Mouse (Mus musculus): Measurements from ENCODE around the gene Fstl4. TPM values are rescaled to one million over a fixed set of nuclear protein-coding genes. Genes with fewer than 3 reads are reported as not detected.

The Fstl4 gene
- polyA plus RNA-seq, 1 experiment from 2014 or later: 0.06 TPM

GRCm38 (mm10) chr11:53119966-53120365 lies 355.5 kb downstream of the Fstl4 start:
- no peaks in the 10 kb centered on the region for H3K9me3 ChIP-seq (replicated peaks)
- no peak for DNase-seq
- H3K4me1 ChIP-seq (replicated peaks): no peaks in the 10 kb centered on the region
- no peak overlapping the region for H3K27ac ChIP-seq
- no peak overlapping the region for H3K4me2 ChIP-seq
- no peak overlapping the region for H3K9ac ChIP-seq
- no peak overlapping the region for H3K4me3 ChIP-seq (replicated peaks)
- no peaks in the 10 kb centered on the region for H3K36me3 ChIP-seq
- no peak for ATAC-seq (ENCODE audit: low read depth)
- 59% methylated on average over 5 of the region's 5 CpGs for WGBS (ENCODE audit: insufficient replicate concordance)
- no peaks in the 10 kb centered on the region for H3K27me3 ChIP-seq

DNA sequence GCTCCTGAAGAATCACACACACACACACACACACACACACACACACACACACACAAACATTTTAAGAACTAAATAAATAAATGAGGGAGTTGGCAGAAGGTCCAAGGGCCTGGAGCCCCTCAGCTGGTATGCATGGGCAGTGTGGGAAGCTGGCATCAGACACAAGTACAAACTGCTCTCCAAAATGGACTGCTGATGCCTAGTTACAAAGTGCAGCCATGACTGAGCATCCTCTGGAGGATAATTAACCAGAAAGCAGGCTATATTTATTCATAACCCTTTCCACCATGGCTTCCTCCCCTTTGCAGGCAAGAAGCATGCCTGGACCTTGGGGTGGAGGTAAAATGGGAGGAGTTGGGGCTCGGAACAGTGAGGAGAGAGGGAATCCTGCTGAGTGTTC lies 356.8 kb downstream of the Fstl4 start:
- no peaks in the 10 kb centered on the region for H3K27me3 ChIP-seq
- ATAC-seq (ENCODE audit: low read depth) (no peak), DNase-seq (no peak)
- H3K4me2 ChIP-seq: no peak overlapping the region
- H3K9ac ChIP-seq: no peak overlapping the region
- H3K4me3 ChIP-seq (replicated peaks): no peak overlapping the region
- 27% methylated on average over 1 of the region's 1 CpGs for WGBS (ENCODE audit: insufficient replicate concordance)
- no peaks in the 10 kb centered on the region for H3K9me3 ChIP-seq (replicated peaks)
- H3K4me1 ChIP-seq (replicated peaks): no peaks in the 10 kb centered on the region
- H3K36me3 ChIP-seq: no peaks in the 10 kb centered on the region
- H3K27ac ChIP-seq: no peak overlapping the region

GRCm38 (mm10) chr11:53124799-53125198 lies 360.4 kb downstream of the Fstl4 start:
- WGBS (ENCODE audit: insufficient replicate concordance): 60% methylated on average over 2 of the region's 2 CpGs
- no peak for ATAC-seq (ENCODE audit: low read depth)

DNA sequence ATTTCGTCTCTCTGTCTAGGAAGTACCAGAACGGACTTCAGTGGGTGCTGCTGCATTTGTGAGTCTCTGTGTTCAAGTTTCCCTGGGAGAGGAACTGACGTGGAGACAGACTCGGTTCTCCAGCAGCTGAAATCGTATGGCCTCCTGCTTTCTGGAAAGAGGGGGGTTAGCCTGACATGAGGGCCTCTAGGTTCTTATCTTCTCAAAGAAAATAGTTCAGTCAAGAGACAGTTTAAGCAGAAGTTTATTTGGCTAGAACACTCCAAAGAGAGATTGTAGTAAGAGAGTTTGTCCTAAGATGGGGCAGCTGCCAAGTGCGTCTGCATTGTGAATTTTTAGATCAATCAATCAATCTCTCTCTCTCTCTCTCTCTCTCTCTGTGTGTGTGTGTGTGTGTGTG lies 362.2 kb downstream of the Fstl4 start:
- Histone ChIP-seq H3K4me3 (replicated peaks) (no peak overlapping the region), H3K9me3 (replicated peaks) (no peaks in the 10 kb centered on the region), H3K9ac (no peak overlapping the region), H3K36me3 (no peaks in the 10 kb centered on the region), H3K27me3 (no peaks in the 10 kb centered on the region), H3K27ac (no peak overlapping the region), H3K4me1 (replicated peaks) (no peaks in the 10 kb centered on the region), H3K4me2 (no peak overlapping the region)
- no peak for ATAC-seq (ENCODE audit: low read depth)
- WGBS (ENCODE audit: insufficient replicate concordance): 42% methylated on average over 6 of the region's 6 CpGs
- DNase-seq: no peak

More at GRCm38 (mm10) chr11:53124799-53125198, 360.4 kb downstream of the Fstl4 start:
- Histone ChIP-seq H3K4me1 (replicated peaks) (no peaks in the 10 kb centered on the region), H3K27ac (no peak overlapping the region), H3K9ac (no peak overlapping the region), H3K27me3 (no peaks in the 10 kb centered on the region), H3K36me3 (no peaks in the 10 kb centered on the region), H3K4me3 (replicated peaks) (no peak overlapping the region), H3K9me3 (replicated peaks) (no peaks in the 10 kb centered on the region), H3K4me2 (no peak overlapping the region)
- no peak for DNase-seq

DNA sequence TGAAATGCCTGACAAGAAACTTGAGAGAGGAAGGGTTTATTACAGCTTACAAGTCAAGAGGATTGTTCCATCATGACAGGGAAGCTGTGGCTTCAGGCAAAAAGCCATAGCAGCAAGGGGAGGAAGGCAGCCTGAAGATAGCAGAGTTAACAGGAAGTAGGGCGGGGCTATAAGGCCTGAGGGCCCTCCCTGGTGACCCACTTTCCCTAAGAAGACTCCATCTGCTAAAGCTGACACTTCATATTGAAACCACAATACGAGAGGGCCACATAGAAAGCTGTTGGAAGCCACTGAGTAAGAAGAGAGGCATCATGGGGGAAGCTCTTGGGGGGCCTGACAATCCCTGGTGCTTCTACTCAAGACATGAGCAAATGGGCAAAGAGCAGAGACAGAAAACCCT lies 364.2 kb downstream of the Fstl4 start:
- H3K36me3 ChIP-seq: no peaks in the 10 kb centered on the region
- no peak overlapping the region for H3K9ac ChIP-seq
- no peaks in the 10 kb centered on the region for H3K9me3 ChIP-seq (replicated peaks)
- no peak overlapping the region for H3K4me2 ChIP-seq
- no peaks in the 10 kb centered on the region for H3K27me3 ChIP-seq
- ATAC-seq (ENCODE audit: low read depth) (no peak), DNase-seq (no peak)
- no peaks in the 10 kb centered on the region for H3K4me1 ChIP-seq (replicated peaks)
- H3K27ac ChIP-seq: no peak overlapping the region
- WGBS (ENCODE audit: insufficient replicate concordance): 17% methylated on average over 2 of the region's 2 CpGs
- no peak overlapping the region for H3K4me3 ChIP-seq (replicated peaks)

DNA sequence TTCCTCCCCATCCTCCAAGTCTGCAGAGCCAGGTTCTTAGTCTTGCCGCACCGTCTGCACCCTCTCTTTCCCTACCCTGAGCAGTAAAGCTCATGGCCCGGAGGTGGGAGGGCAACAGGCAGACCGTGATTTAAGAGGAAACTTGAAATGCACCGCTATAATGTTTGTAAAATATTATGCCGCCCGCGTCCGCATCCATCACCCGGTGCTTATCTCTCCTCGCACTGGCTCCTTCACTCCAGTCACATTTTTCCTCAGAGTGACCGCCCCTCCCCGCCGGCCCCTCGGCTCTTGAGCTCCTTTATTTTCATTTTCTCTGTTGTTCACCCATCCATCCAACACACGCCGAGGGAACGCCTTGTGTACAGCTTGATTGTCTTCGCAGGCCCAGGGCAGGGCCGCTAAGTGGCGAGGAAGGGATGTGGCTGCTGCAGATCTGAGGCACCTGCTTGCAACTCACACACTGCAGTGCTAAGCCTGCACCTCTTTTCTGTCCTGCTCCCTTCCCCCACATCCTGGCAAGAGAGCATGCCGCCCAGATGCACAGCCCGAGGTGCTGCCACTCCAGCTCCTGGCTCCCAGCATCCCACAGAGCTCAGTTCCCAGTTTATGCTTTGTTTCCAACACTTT lies 368.1 kb downstream of the Fstl4 start:
- no peaks in the 10 kb centered on the region for H3K9me3 ChIP-seq (replicated peaks)
- no peak for DNase-seq
- H3K9ac ChIP-seq: no peak overlapping the region
- H3K4me3 ChIP-seq (replicated peaks): no peak overlapping the region
- no peak for ATAC-seq (ENCODE audit: low read depth)
- H3K4me2 ChIP-seq: no peak overlapping the region
- no peaks in the 10 kb centered on the region for H3K36me3 ChIP-seq
- no peak overlapping the region for H3K27ac ChIP-seq
- 62% methylated on average over 23 of the region's 23 CpGs for WGBS (ENCODE audit: insufficient replicate concordance)
- H3K27me3 ChIP-seq: no peaks in the 10 kb centered on the region
- H3K4me1 ChIP-seq (replicated peaks): no peaks in the 10 kb centered on the region

- Histone ChIP-seq H3K36me3 (no peaks in the 10 kb centered on the region), H3K9ac (no peak overlapping the region), H3K9me3 (replicated peaks) (no peaks in the 10 kb centered on the region), H3K27me3 (no peaks in the 10 kb centered on the region), H3K4me1 (replicated peaks) (no peaks in the 10 kb centered on the region), H3K27ac (no peak overlapping the region), H3K4me3 (replicated peaks) (no peak overlapping the region), H3K4me2 (no peak overlapping the region)
- DNase-seq (no peak), ATAC-seq (ENCODE audit: low read depth) (no peak)
- WGBS (ENCODE audit: insufficient replicate concordance): 73% methylated on average over 11 of the region's 11 CpGs
Observed at GRCm38 (mm10) chr11:53136371-53136770, 371.9 kb downstream of the Fstl4 start.

- no peak for DNase-seq
- 63% methylated on average over 8 of the region's 8 CpGs for WGBS (ENCODE audit: insufficient replicate concordance)
- Histone ChIP-seq H3K9me3 (replicated peaks) (no peaks in the 10 kb centered on the region), H3K36me3 (no peaks in the 10 kb centered on the region), H3K9ac (no peak overlapping the region), H3K27ac (no peak overlapping the region), H3K4me3 (replicated peaks) (no peak overlapping the region), H3K4me1 (replicated peaks) (no peaks in the 10 kb centered on the region), H3K27me3 (no peaks in the 10 kb centered on the region), H3K4me2 (no peak overlapping the region)
- no peak for ATAC-seq (ENCODE audit: low read depth)
Observed at GRCm38 (mm10) chr11:53137381-53137780, 372.9 kb downstream of the Fstl4 start.

GRCm38 (mm10) chr11:53138212-53138611 lies 373.8 kb downstream of the Fstl4 start:
- no peak for ATAC-seq (ENCODE audit: low read depth)
- no peak overlapping the region for H3K27ac ChIP-seq
- 54% methylated on average over 6 of the region's 6 CpGs for WGBS (ENCODE audit: insufficient replicate concordance)

DNA sequence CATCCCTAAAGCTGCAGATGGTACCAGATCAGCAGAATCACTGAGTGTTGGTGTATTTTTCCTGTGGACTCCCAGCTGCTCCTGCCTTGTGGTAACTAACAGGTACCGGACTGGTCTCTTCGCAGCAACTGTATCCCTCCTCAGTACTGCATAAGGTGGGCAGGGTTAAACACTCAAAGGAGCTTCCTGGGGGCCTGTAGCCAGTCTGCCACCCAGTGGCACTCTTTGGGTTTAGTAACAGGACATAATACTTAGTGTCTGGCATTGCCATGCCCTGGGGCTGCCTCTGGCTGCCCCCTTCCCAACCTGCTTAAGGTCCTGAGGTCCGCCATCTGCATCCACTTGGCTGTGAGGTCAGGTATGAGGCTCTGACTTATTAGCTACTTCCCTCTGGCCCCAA lies 375.2 kb downstream of the Fstl4 start:
- H3K36me3 ChIP-seq: no peaks in the 10 kb centered on the region
- H3K9ac ChIP-seq: no peak overlapping the region
- no peak overlapping the region for H3K4me2 ChIP-seq
- DNase-seq: no peak
- no peaks in the 10 kb centered on the region for H3K27me3 ChIP-seq
- no peaks in the 10 kb centered on the region for H3K9me3 ChIP-seq (replicated peaks)
- WGBS (ENCODE audit: insufficient replicate concordance): 71% methylated on average over 3 of the region's 3 CpGs
- H3K4me1 ChIP-seq (replicated peaks): no peaks in the 10 kb centered on the region
- no peak overlapping the region for H3K27ac ChIP-seq
- H3K4me3 ChIP-seq (replicated peaks): no peak overlapping the region
- ATAC-seq (ENCODE audit: low read depth): no peak

More at GRCm38 (mm10) chr11:53138212-53138611, 373.8 kb downstream of the Fstl4 start:
- Histone ChIP-seq H3K27me3 (no peaks in the 10 kb centered on the region), H3K4me2 (no peak overlapping the region), H3K36me3 (no peaks in the 10 kb centered on the region), H3K4me1 (replicated peaks) (no peaks in the 10 kb centered on the region), H3K4me3 (replicated peaks) (no peak overlapping the region), H3K9ac (no peak overlapping the region), H3K9me3 (replicated peaks) (no peaks in the 10 kb centered on the region)
- no peak for DNase-seq

DNA sequence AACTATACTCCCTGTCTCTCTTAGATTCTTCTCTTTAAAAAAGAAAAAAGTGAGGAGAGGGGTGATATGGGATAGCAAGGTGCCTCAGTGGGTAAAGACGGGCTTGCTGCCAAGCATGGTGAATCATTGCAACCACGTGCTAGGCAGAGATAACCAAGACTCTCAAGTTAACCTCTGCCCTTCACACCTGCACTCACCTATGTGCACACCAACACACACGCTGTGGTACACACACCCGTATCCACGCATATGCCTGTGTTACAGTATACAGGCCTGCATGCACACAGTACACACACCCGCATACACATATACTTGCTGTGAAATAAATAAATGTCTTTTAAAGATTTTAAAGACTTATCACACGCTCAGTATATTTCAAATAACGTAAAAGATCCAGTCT lies 375.8 kb downstream of the Fstl4 start:
- no peaks in the 10 kb centered on the region for H3K36me3 ChIP-seq
- no peak overlapping the region for H3K27ac ChIP-seq
- ATAC-seq (ENCODE audit: low read depth) (no peak), DNase-seq (no peak)
- no peaks in the 10 kb centered on the region for H3K9me3 ChIP-seq (replicated peaks)
- H3K4me1 ChIP-seq (replicated peaks): no peaks in the 10 kb centered on the region
- H3K4me3 ChIP-seq (replicated peaks): no peak overlapping the region
- no peak overlapping the region for H3K4me2 ChIP-seq
- 61% methylated on average over 8 of the region's 8 CpGs for WGBS (ENCODE audit: insufficient replicate concordance)
- H3K27me3 ChIP-seq: no peaks in the 10 kb centered on the region
- H3K9ac ChIP-seq: no peak overlapping the region

DNA sequence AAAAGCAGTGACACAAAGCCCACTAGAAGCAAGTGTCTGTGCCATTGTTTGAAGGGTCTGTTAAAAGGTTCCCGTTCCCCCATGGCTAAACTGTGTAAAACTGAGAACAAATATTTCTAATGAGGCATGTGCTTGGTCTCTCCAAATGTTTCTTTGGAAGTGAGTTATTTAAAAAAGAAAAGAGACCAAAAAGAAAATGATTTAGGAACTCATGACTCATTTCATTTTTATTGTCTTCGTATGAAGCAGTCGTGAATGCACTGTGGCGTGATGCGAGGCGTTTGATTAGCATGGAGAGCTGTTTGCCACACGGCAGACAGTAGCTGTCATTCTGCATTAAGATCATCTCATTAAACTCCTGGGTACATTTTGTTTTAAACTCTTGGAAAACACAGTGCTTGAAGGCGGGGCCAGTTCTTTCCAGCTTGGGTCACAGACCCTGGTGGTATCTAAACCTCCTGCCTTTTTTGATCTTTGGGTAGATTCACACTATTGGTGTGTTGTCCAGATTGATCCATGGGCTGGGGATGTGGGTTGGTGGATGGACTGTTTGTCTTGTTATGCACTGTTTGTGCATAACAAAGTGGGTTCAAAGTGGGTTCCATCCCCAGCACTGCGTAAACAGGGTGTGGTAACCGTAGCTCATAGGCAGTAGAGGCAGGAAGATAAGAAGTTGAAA lies 376.4 kb downstream of the Fstl4 start:
- no peak for DNase-seq
- ATAC-seq (ENCODE audit: low read depth): no peak
- H3K27ac ChIP-seq: no peak overlapping the region
- H3K27me3 ChIP-seq: no peaks in the 10 kb centered on the region
- WGBS (ENCODE audit: insufficient replicate concordance): 72% methylated on average over 10 of the region's 10 CpGs
- no peaks in the 10 kb centered on the region for H3K36me3 ChIP-seq
- H3K9ac ChIP-seq: no peak overlapping the region
- no peak overlapping the region for H3K4me2 ChIP-seq
- no peaks in the 10 kb centered on the region for H3K4me1 ChIP-seq (replicated peaks)
- no peak overlapping the region for H3K4me3 ChIP-seq (replicated peaks)
- H3K9me3 ChIP-seq (replicated peaks): no peaks in the 10 kb centered on the region
